Mouse (Mus musculus): ENCODE measurements at regions not wholly inside any gene's neighbourhood (a gene's known extent, or its start where the extent isn't known, plus 50 kb on each side); places are given as distances from the start of the nearest gene placed in this dataset.
A peak's percentile ranks its signal among the peaks of the same experiment; 100 is the strongest.
"Not testable (repeated sequence)": the region's sequence is repeated elsewhere in the genome, so short reads cannot be mapped to it uniquely, and the experiment has no call there.

- DNase-seq (ENCODE audit: extremely low read depth), result peak; percentile 21
- H3K4me2 ChIP-seq (ENCODE audit: insufficient read depth, low read depth, poor library complexity, severe bottlenecking); H3K27ac ChIP-seq (ENCODE audit: insufficient read depth, low read depth); H3K4me3 ChIP-seq (replicated peaks in 1 of 3; ENCODE audit: low read depth in 2 of 3, low read length in 2 of 3, poor library complexity in 1 of 3); in situ Hi-C loops (cut with MboI; ENCODE audit: low pct_ligation_motif_present, low pct_unique_long_range_greater_than_20kb, low sequenced_read_pairs); H3K79me2 ChIP-seq (replicated peaks; ENCODE audit: control insufficient read depth, extremely low read depth, insufficient read depth, poor library complexity, severe bottlenecking); dilution Hi-C loops (cut with MboI; ENCODE audit: extremely low pct_ligation_motif_present, extremely low pct_unique_long_range_greater_than_20kb, low sequenced_read_pairs); H3K9ac ChIP-seq (ENCODE audit: insufficient read depth, low read depth); H3K36me3 ChIP-seq (replicated peaks in 1 of 2; ENCODE audit: control insufficient read depth in 1 of 2, insufficient read depth in 1 of 2, low read length in 1 of 2); H3K4me1 ChIP-seq (ENCODE audit: control insufficient read depth in 1 of 2, insufficient read depth in 2 of 2); H3K9me3 ChIP-seq (replicated peaks; ENCODE audit: low read length); H3K27me3 ChIP-seq (replicated peaks): not testable (repeated sequence)
- peak in 1 of 2 experiments; percentile 17; a peak in 2 of 4 replicates for TF ChIP-seq CTCF (conservative IDR thresholded peaks at IDR 0.05 in 1 of 2, IDR thresholded peaks at IDR 0.05 in 1 of 2; ENCODE audit: low read depth in 2 of 2, low read length in 2 of 2)
Measured at GRCm38 (mm10) chr14:53597287-53597686, 656.6 kb downstream of the Dad1 start.

DNA sequence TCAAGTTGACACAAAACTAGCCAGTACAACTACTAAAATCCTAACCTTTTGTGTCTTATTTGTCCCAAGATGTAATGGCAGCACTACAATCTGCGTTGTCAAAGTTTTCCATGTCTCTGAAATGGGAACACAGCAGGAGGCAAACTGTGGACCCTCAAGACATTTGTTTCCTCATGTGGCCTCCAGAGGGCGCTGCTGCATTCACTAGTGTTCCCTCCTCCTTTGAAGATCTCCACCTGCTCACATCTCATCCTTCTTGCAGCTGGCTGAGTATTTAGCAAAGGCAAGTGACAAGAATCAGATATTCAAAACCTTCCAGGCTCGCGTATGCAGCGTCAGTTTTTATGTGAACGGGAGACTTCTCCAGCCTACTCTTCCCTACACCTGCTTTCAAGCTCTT lies 663.3 kb downstream of the Dad1 start:
- H3K27ac ChIP-seq (ENCODE audit: insufficient read depth, low read depth); H3K4me1 ChIP-seq (ENCODE audit: control insufficient read depth in 1 of 2, insufficient read depth in 2 of 2); in situ Hi-C loops (cut with MboI; ENCODE audit: low pct_ligation_motif_present, low pct_unique_long_range_greater_than_20kb, low sequenced_read_pairs); H3K4me2 ChIP-seq (ENCODE audit: insufficient read depth, low read depth, poor library complexity, severe bottlenecking); H3K9me3 ChIP-seq (replicated peaks; ENCODE audit: low read length); H3K79me2 ChIP-seq (replicated peaks; ENCODE audit: control insufficient read depth, extremely low read depth, insufficient read depth, poor library complexity, severe bottlenecking); H3K4me3 ChIP-seq (replicated peaks in 1 of 3; ENCODE audit: low read depth in 2 of 3, low read length in 2 of 3, poor library complexity in 1 of 3); H3K27me3 ChIP-seq (replicated peaks); H3K36me3 ChIP-seq (replicated peaks in 1 of 2; ENCODE audit: control insufficient read depth in 1 of 2, insufficient read depth in 1 of 2, low read length in 1 of 2); dilution Hi-C loops (cut with MboI; ENCODE audit: extremely low pct_ligation_motif_present, extremely low pct_unique_long_range_greater_than_20kb, low sequenced_read_pairs); H3K9ac ChIP-seq (ENCODE audit: insufficient read depth, low read depth): not testable (repeated sequence)
- DNase-seq (ENCODE audit: extremely low read depth), result peak; percentile 45
- TF ChIP-seq CTCF (conservative IDR thresholded peaks at IDR 0.05 in 1 of 2, IDR thresholded peaks at IDR 0.05 in 1 of 2; ENCODE audit: low read depth in 2 of 2, low read length in 2 of 2), result peak; percentile 24 to 46; a peak in 3 of 4 replicates

DNA sequence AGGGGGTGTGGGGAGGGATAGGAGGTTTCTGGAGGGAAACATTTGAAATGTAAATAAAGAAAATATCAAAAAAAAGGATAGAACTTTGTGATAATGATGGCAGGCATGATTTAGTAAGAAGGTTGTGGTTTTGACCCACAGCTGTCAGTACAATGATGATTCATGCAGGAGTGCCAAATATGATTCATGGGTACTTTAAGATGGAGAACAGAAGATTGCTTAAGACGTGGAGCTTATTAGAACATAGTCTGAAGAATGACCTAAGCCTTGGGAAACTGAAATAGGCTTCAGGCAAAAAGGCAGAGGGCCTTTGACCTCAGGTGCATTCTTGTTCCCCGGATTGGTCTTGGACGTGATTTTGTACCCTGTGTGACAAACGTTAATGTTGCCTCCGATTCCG lies 671.4 kb downstream of the Dad1 start:
- H3K27me3 ChIP-seq (replicated peaks); H3K9ac ChIP-seq (ENCODE audit: insufficient read depth, low read depth); H3K4me2 ChIP-seq (ENCODE audit: insufficient read depth, low read depth, poor library complexity, severe bottlenecking); H3K27ac ChIP-seq (ENCODE audit: insufficient read depth, low read depth); H3K36me3 ChIP-seq (replicated peaks in 1 of 2; ENCODE audit: control insufficient read depth in 1 of 2, insufficient read depth in 1 of 2, low read length in 1 of 2); DNase-seq (ENCODE audit: extremely low read depth); H3K79me2 ChIP-seq (replicated peaks; ENCODE audit: control insufficient read depth, extremely low read depth, insufficient read depth, poor library complexity, severe bottlenecking); dilution Hi-C loops (cut with MboI; ENCODE audit: extremely low pct_ligation_motif_present, extremely low pct_unique_long_range_greater_than_20kb, low sequenced_read_pairs); H3K9me3 ChIP-seq (replicated peaks; ENCODE audit: low read length); H3K4me3 ChIP-seq (replicated peaks in 1 of 3; ENCODE audit: low read depth in 2 of 3, low read length in 2 of 3, poor library complexity in 1 of 3); H3K4me1 ChIP-seq (ENCODE audit: control insufficient read depth in 1 of 2, insufficient read depth in 2 of 2); in situ Hi-C loops (cut with MboI; ENCODE audit: low pct_ligation_motif_present, low pct_unique_long_range_greater_than_20kb, low sequenced_read_pairs): not testable (repeated sequence)

DNA sequence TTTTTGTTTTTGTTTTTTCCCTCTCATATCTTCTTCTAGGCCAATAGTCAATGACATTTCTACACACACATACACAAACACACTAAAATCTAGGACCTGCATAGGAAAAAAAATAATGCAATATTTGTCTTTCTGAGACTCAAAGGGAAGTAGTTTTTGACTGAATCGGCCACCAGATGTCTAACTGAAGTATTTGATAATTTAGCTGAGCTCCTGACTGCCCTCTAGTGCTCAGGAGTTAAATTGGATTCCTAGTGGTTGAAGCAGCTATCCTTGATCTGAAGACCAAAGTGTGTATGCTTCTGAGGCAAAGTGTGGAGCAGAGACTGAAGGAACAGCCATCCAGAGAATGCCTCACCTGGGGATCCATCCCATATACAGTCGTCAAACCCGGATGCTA lies 672.2 kb downstream of the Dad1 start:
- H3K27me3 ChIP-seq (replicated peaks); dilution Hi-C loops (cut with MboI; ENCODE audit: extremely low pct_ligation_motif_present, extremely low pct_unique_long_range_greater_than_20kb, low sequenced_read_pairs); H3K9ac ChIP-seq (ENCODE audit: insufficient read depth, low read depth); DNase-seq (ENCODE audit: extremely low read depth); H3K4me2 ChIP-seq (ENCODE audit: insufficient read depth, low read depth, poor library complexity, severe bottlenecking); H3K9me3 ChIP-seq (replicated peaks; ENCODE audit: low read length); H3K4me1 ChIP-seq (ENCODE audit: control insufficient read depth in 1 of 2, insufficient read depth in 2 of 2); H3K4me3 ChIP-seq (replicated peaks in 1 of 3; ENCODE audit: low read depth in 2 of 3, low read length in 2 of 3, poor library complexity in 1 of 3); in situ Hi-C loops (cut with MboI; ENCODE audit: low pct_ligation_motif_present, low pct_unique_long_range_greater_than_20kb, low sequenced_read_pairs); H3K79me2 ChIP-seq (replicated peaks; ENCODE audit: control insufficient read depth, extremely low read depth, insufficient read depth, poor library complexity, severe bottlenecking); H3K27ac ChIP-seq (ENCODE audit: insufficient read depth, low read depth); H3K36me3 ChIP-seq (replicated peaks in 1 of 2; ENCODE audit: control insufficient read depth in 1 of 2, insufficient read depth in 1 of 2, low read length in 1 of 2): not testable (repeated sequence)
- TF ChIP-seq CTCF (conservative IDR thresholded peaks at IDR 0.05 in 1 of 2, IDR thresholded peaks at IDR 0.05 in 1 of 2; ENCODE audit: low read depth in 2 of 2, low read length in 2 of 2), result peak; percentile 18 to 54; a peak in 3 of 4 replicates
- TF ChIP-seq SMC3 (IDR thresholded peaks at IDR 0.05; ENCODE audit: low read depth, low read length), result 0 out of 2 replicates have a peak, but pooled peaks have one; percentile 2

DNA sequence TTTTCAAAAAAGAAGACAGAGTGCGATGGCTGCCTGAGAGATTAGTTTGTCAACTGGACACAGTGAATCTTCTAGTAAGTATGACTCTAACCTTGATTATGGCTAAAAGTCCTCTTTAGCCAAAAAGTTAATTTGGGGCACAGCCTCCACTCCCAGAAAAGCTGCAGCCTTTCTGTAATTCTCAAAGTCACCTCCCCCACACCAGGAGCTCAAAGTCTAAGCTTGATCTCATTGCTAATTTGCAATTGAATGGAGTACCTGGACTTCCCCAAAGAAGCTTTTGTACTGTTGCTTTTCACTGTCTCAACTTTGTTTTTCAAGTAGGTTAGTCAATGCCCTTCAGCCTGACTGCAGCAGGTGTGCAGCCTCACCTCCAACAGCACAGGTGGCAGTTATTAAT lies 677.0 kb downstream of the Dad1 start:
- H3K4me1 ChIP-seq (ENCODE audit: control insufficient read depth in 1 of 2, insufficient read depth in 2 of 2); H3K27ac ChIP-seq (ENCODE audit: insufficient read depth, low read depth); DNase-seq (ENCODE audit: extremely low read depth); H3K27me3 ChIP-seq (replicated peaks); H3K36me3 ChIP-seq (replicated peaks in 1 of 2; ENCODE audit: control insufficient read depth in 1 of 2, insufficient read depth in 1 of 2, low read length in 1 of 2); in situ Hi-C loops (cut with MboI; ENCODE audit: low pct_ligation_motif_present, low pct_unique_long_range_greater_than_20kb, low sequenced_read_pairs); H3K9me3 ChIP-seq (replicated peaks; ENCODE audit: low read length); H3K79me2 ChIP-seq (replicated peaks; ENCODE audit: control insufficient read depth, extremely low read depth, insufficient read depth, poor library complexity, severe bottlenecking); H3K4me2 ChIP-seq (ENCODE audit: insufficient read depth, low read depth, poor library complexity, severe bottlenecking); H3K9ac ChIP-seq (ENCODE audit: insufficient read depth, low read depth); dilution Hi-C loops (cut with MboI; ENCODE audit: extremely low pct_ligation_motif_present, extremely low pct_unique_long_range_greater_than_20kb, low sequenced_read_pairs); H3K4me3 ChIP-seq (replicated peaks in 1 of 3; ENCODE audit: low read depth in 2 of 3, low read length in 2 of 3, poor library complexity in 1 of 3): not testable (repeated sequence)

DNA sequence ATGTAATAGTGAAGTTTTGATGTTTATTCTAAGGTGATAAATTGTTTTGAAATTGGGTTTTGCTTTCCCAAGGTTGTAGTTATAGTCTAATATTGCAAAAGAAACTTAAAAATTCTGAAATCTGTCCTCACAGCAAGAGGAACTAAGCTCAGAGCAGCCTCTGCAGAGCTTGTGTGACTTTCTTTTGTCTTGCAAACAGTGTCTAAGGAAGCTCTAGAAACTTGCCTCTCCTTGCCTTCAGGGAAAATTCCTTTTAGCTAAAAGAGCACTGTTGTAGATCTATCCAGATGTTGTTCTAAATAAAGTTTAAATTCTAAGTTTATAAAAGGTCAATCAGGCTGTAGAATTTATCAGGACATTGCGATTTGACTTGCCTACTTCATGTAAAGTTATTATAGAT lies 681.2 kb downstream of the Dad1 start:
- H3K4me2 ChIP-seq (ENCODE audit: insufficient read depth, low read depth, poor library complexity, severe bottlenecking); H3K9me3 ChIP-seq (replicated peaks; ENCODE audit: low read length); H3K27ac ChIP-seq (ENCODE audit: insufficient read depth, low read depth); dilution Hi-C loops (cut with MboI; ENCODE audit: extremely low pct_ligation_motif_present, extremely low pct_unique_long_range_greater_than_20kb, low sequenced_read_pairs); DNase-seq (ENCODE audit: extremely low read depth); H3K9ac ChIP-seq (ENCODE audit: insufficient read depth, low read depth); in situ Hi-C loops (cut with MboI; ENCODE audit: low pct_ligation_motif_present, low pct_unique_long_range_greater_than_20kb, low sequenced_read_pairs); H3K4me3 ChIP-seq (replicated peaks in 1 of 3; ENCODE audit: low read depth in 2 of 3, low read length in 2 of 3, poor library complexity in 1 of 3); H3K79me2 ChIP-seq (replicated peaks; ENCODE audit: control insufficient read depth, extremely low read depth, insufficient read depth, poor library complexity, severe bottlenecking); H3K36me3 ChIP-seq (replicated peaks in 1 of 2; ENCODE audit: control insufficient read depth in 1 of 2, insufficient read depth in 1 of 2, low read length in 1 of 2); H3K27me3 ChIP-seq (replicated peaks); H3K4me1 ChIP-seq (ENCODE audit: control insufficient read depth in 1 of 2, insufficient read depth in 2 of 2): not testable (repeated sequence)
